Mouse (Mus musculus) frontal cortex, adult (tissue): ENCODE measurements around the gene 9830107B12Rik.

Experiments
- ATAC-seq: cut with Nextera tagmentation; 2 replicates; pipeline ENCODE4 v1.9.2; 2017; ENCODE audit warnings: mild to moderate bottlenecking, moderate library complexity, mixed read lengths; ENCODE audit not compliant: low TSS enrichment

The 9830107B12Rik gene

DNA sequence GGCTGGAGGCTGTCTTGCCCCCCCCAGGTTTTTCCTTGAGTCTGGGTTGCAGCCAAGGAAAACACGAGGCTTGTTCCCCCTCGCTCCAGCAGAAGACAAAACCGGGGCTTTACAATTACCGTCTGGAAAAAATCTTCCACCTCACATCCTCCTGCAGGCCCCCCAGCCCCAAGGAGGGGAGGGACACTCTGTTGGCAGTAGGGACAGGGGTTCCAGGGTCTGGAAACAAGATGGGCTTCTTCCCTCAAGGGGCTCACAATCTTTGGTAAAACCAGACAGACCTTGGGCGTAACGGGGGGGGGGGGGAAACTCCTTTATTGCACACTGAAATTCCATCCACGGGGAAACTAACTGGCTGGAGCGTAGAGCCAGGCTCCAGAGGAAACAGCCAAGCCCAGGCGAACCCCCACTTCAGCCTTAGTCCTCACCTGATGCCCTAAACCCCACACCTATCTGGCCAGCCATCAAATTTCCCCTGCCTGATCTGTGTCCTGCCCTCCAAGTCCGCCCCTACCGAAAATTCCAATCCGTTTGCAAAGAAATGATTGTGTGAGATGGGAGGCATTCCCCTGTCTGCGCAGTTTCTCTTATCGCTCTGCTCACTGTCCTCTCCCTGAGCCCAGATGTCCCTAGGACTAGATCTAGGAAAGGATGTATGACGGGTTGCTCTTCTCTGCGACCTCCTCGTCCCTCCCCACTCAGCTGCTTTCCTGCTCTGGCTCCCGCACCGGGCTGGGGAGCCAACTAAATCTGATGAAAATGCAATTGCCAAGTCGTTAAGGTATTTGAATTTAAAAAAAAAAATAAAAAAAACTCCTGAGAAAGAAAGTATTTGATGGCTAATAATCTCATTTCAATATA lies 51.0 kb downstream of the 9830107B12Rik start:
- ATAC-seq = no peak

DNA sequence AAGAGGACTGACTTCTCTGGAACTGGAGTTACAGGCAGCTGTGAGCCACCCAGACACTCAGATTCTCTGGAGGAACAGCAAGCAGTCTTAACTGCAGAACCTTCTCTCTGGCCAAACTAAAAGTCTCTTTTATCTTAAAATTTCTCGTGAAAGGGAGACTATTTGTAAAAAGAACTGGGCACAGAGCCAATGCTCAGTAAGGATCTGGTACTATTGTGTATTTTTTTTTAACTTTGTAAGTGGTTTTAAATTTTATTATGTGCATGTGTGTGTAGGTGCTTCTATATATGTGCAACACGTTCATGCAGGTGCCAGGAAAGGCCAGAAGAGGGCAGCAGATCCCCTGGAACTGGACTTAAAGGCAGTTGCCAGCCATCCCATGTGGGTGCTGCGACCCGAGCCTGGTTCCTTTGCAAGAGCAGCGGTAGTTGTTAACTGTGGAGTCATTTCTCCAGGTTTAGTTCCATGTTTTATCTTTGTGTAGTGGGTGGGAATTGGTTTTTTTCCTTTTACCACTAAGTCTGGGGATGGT lies 52.7 kb downstream of the 9830107B12Rik start:
- ATAC-seq = no peak

DNA sequence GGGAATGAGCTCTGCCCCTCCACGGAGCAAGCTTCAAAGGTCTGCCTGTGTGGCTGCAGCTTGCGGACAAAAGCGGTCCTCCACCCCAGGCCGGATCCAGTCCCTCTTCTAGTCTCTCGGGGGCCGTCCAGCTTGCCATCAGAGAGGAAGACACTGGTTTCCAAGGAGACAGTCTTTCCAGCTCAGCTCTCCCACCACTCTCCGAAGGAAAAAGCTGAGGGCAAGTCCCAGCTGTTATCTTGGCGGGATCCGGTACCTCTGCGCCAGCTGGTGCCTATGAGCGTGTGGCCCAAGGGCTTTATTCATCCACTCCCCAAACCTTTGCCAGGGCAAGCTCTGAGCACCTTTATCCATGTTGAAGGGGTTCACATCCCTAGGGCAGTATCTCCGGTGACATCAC lies 55.8 kb downstream of the 9830107B12Rik start:
- ATAC-seq = no peak

DNA sequence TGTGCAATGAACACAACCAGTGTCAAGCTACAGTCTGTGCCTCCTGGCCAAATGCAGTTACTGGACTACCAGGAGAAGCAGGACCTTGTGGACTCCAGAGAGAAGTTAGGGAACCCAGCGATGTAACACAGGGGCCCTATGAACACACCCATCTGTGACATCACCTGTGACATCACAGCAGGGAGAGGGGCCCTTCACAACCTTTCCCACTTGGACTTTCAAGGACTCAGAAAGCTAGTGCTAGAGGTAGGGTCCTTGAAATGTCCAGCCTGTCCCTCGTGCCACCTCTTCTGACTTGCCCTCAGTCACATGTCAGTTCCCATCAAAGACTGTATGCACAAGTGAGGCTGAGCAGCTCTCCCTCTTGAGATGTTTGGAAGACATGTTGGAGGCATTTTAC lies 56.6 kb downstream of the 9830107B12Rik start:
- no peak for ATAC-seq

DNA sequence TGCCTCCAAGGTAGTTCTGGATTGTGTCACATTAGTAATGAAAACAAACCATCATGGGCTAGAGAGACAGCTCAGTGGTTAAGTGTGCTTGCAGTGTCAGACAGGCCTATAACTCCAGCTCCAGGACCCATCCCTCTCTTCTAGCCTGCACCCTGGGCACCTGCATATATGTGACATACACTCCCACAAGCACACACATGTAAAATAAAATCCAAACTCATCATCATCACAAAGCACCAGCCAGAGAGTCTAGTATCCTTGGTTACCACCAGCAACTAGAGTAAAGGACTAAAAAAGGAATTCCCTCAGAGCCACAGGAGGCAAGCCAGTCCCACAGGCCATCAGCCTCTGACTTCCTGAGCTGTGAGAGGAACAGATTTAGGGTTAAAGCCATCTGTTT lies 57.0 kb downstream of the 9830107B12Rik start, which contains the start of gene 1700067P10Rik:
TSS of gene 1700067P10Rik (plus strand) at position 301 of the 400 bp plus-strand sequence.
- no peak for ATAC-seq

DNA sequence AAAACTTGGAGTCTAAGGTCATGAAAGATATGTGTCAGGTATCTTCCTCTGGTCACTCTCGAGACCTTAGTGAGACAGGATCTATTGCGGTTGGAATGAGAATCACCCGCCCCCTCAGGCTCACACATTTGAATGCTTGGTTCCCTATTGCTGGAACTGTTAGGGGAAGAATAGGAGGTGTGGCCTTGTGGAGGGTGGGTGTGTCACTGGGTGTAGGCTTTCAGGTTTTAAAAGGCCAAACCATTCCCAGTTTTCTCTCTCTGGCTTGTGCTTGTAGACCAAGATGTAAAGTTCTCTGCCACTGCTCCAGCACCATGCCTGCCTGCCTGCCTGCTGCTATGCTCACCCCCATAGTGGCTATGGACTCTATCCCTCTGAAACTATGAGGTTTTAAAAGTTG lies 65.4 kb downstream of the 9830107B12Rik start:
- ATAC-seq = no peak
